Mouse (Mus musculus): Measurements from ENCODE around the gene Prr5. TPM values are rescaled to one million over a fixed set of nuclear protein-coding genes. Genes with fewer than 3 reads are reported as not detected.

Gene Prr5
- polyA plus RNA-seq, 1 experiment from 2014 or later: 4.3 TPM

DNA sequence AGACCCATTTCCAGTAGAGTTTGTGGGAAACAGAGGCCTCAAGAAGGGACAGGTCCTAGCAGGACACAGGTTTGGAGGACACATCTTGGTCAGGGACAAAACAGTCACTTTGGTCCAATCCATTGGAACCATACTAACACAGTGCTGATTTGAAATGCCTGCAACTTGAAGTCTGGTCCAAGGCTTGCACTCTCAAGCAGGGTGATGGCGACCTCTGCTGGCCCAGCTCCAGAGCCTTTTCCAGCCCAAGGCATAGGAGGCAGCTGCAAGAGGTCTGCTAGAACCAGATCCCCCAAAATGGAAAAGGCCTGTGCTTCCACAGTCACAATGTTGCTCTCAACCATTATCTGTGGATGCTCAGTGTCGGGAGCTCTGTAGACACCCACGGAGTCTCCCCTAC lies 39.7 kb upstream of the Prr5 start:
- H3K27ac ChIP-seq (ENCODE audit: low read depth): no peak overlapping the region
- no peak overlapping the region for H3K9ac ChIP-seq (replicated peaks)
- no peaks in the 10 kb centered on the region for H3K4me1 ChIP-seq (ENCODE audit: insufficient read depth)
- no peaks in the 10 kb centered on the region for H3K27me3 ChIP-seq (ENCODE audit: insufficient read depth, low read length)
- DNase-seq: peak; percentile 70
- H3K4me3 ChIP-seq (ENCODE audit: low read depth, low read length): no peak overlapping the region
- no peak for ATAC-seq
- no peaks in the 10 kb centered on the region for H3K36me3 ChIP-seq (replicated peaks; ENCODE audit: insufficient read depth, low read length)
- no peak overlapping the region for H3K4me2 ChIP-seq (ENCODE audit: low read depth, low read length)
- H3K9me3 ChIP-seq (ENCODE audit: low read length): no peaks in the 10 kb centered on the region
- TF ChIP-seq EP300 (IDR thresholded peaks at IDR 0.05; ENCODE audit: low read depth): no peak
- peak; percentile 75 for TF ChIP-seq CTCF (IDR thresholded peaks at IDR 0.05; ENCODE audit: low read depth)
- 22% methylated on average over 3 of the region's 3 CpGs for WGBS (ENCODE audit: insufficient replicate concordance)

DNA sequence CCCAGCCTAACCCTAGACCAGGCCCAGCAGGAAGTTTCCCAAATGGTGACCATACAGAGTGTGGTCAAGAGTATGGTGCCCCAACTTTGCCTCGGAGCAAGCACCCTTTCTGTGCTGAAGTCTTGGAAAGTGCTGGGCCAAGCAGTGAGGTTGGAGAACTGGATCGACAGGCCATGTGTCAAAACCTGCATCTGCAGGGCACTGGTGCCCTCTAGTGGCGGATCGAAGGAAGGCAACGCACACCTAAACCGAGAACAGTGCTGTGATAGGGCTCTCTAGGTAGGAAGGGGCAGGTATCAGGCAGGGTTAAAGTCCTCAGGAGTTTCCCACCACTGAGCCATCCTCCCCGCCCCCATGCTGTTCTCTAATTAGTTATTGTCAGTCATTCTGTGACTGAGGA lies 37.9 kb upstream of the Prr5 start:
- no peaks in the 10 kb centered on the region for H3K9me3 ChIP-seq (ENCODE audit: low read length)
- H3K4me3 ChIP-seq (ENCODE audit: low read depth, low read length): no peak overlapping the region
- H3K4me2 ChIP-seq (ENCODE audit: low read depth, low read length): no peak overlapping the region
- no peak for TF ChIP-seq EP300 (IDR thresholded peaks at IDR 0.05; ENCODE audit: low read depth)
- peak; percentile 99 for TF ChIP-seq CTCF (IDR thresholded peaks at IDR 0.05; ENCODE audit: low read depth)
- no peaks in the 10 kb centered on the region for H3K27me3 ChIP-seq (ENCODE audit: insufficient read depth, low read length)
- DNase-seq: peak; percentile 82
- ATAC-seq: peak; percentile 62; the same call in 1 of the 2 replicates
- no peak overlapping the region for H3K27ac ChIP-seq (ENCODE audit: low read depth)
- H3K4me1 ChIP-seq (ENCODE audit: insufficient read depth): no peaks in the 10 kb centered on the region
- no peaks in the 10 kb centered on the region for H3K36me3 ChIP-seq (replicated peaks; ENCODE audit: insufficient read depth, low read length)
- 0% methylated on average over 7 of the region's 7 CpGs for WGBS (ENCODE audit: insufficient replicate concordance)
- no peak overlapping the region for H3K9ac ChIP-seq (replicated peaks)

DNA sequence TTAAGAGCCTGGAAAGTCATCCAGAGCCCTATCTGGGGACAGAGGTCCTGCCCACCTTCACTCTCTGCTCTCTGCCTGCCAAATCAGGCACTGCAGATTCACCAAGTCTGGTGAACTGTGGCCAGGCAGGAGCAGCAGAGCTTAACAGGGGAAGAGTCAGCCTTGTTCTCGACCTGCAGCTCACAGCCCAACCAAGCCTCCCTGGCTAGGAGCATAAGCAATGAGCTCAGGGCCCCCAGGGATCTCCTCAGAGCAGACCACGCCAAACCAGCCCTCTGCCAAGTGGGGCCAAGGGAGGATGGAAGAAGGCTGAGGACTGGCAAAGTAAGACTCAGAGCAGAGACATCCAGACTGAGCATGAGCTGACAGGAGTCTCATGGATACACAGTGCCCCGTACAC lies 35.1 kb upstream of the Prr5 start:
- 36% methylated on average over 3 of the region's 3 CpGs for WGBS (ENCODE audit: insufficient replicate concordance)
- no peak overlapping the region for H3K4me3 ChIP-seq (ENCODE audit: low read depth, low read length)
- no peak for TF ChIP-seq CTCF (IDR thresholded peaks at IDR 0.05; ENCODE audit: low read depth)
- TF ChIP-seq EP300 (IDR thresholded peaks at IDR 0.05; ENCODE audit: low read depth): no peak
- no peaks in the 10 kb centered on the region for H3K9me3 ChIP-seq (ENCODE audit: low read length)
- H3K27me3 ChIP-seq (ENCODE audit: insufficient read depth, low read length): no peaks in the 10 kb centered on the region
- H3K9ac ChIP-seq (replicated peaks): no peak overlapping the region
- no peaks in the 10 kb centered on the region for H3K36me3 ChIP-seq (replicated peaks; ENCODE audit: insufficient read depth, low read length)
- ATAC-seq (no peak), DNase-seq (peak; percentile 11)
- no peaks in the 10 kb centered on the region for H3K4me1 ChIP-seq (ENCODE audit: insufficient read depth)
- H3K27ac ChIP-seq (ENCODE audit: low read depth): no peak overlapping the region
- no peak overlapping the region for H3K4me2 ChIP-seq (ENCODE audit: low read depth, low read length)

DNA sequence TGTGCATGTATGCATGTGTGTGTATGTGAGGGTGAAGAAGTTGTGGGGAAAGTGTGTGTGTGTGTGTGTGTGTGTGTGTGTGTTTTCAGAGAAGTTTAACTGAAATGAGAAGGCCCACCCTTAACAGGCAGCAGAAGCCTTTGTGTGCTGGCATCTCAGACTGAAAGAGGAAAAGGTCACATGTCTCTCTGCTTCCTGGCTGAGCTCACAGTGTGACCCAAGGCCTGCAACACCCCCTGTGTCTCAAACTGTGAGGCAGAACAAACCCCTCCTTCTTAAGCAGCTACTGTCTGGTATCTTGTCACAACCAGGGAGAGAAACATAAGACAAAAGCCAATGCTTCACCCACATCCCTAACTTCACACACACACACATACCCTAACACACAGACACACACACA lies 31.0 kb upstream of the Prr5 start:
- H3K9ac ChIP-seq (replicated peaks): no peak overlapping the region
- H3K9me3 ChIP-seq (ENCODE audit: low read length): no peaks in the 10 kb centered on the region
- no peaks in the 10 kb centered on the region for H3K27me3 ChIP-seq (ENCODE audit: insufficient read depth, low read length)
- TF ChIP-seq EP300 (IDR thresholded peaks at IDR 0.05; ENCODE audit: low read depth): no peak
- TF ChIP-seq CTCF (IDR thresholded peaks at IDR 0.05; ENCODE audit: low read depth): no peak
- ATAC-seq: peak; percentile 38; the same call in 1 of the 2 replicates
- H3K4me2 ChIP-seq (ENCODE audit: low read depth, low read length): no peak overlapping the region
- H3K4me3 ChIP-seq (ENCODE audit: low read depth, low read length): no peak overlapping the region
- H3K4me1 ChIP-seq (ENCODE audit: insufficient read depth): peaks cover 8% of the 10 kb centered on the region
- DNase-seq: no peak
- no peak overlapping the region for H3K27ac ChIP-seq (ENCODE audit: low read depth)
- no peaks in the 10 kb centered on the region for H3K36me3 ChIP-seq (replicated peaks; ENCODE audit: insufficient read depth, low read length)

DNA sequence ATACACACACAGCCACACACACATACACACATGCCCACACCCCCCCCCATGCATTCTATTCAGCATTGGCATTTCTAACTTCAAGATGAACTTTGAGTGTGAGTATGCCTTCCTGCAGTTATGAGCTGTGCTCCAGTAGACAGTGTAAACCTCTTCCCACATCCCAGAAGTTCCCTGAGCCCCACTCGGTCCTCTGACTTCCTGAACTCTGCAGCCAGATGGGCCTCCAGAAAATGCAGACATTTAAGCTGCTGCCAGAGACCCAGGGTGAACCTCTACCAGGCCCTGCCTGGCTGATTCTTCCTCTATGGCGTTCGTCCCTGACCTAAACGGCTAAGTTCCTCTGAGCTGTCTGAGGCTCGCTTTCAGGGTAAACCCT lies 30.4 kb upstream of the Prr5 start:
- 21% methylated on average over 5 of the region's 5 CpGs for WGBS (ENCODE audit: insufficient replicate concordance)
- DNase-seq (no peak), ATAC-seq (no peak)
- Histone ChIP-seq H3K36me3 (replicated peaks; ENCODE audit: insufficient read depth, low read length) (no peaks in the 10 kb centered on the region), H3K27me3 (ENCODE audit: insufficient read depth, low read length) (no peaks in the 10 kb centered on the region), H3K4me1 (ENCODE audit: insufficient read depth) (peaks cover 8% of the 10 kb centered on the region), H3K27ac (ENCODE audit: low read depth) (peak overlapping the region; percentile 44), H3K4me3 (ENCODE audit: low read depth, low read length) (no peak overlapping the region), H3K9ac (replicated peaks) (no peak overlapping the region), H3K4me2 (ENCODE audit: low read depth, low read length) (no peak overlapping the region), H3K9me3 (ENCODE audit: low read length) (no peaks in the 10 kb centered on the region)
- TF ChIP-seq EP300 (IDR thresholded peaks at IDR 0.05; ENCODE audit: low read depth) (no peak), CTCF (IDR thresholded peaks at IDR 0.05; ENCODE audit: low read depth) (no peak)

DNA sequence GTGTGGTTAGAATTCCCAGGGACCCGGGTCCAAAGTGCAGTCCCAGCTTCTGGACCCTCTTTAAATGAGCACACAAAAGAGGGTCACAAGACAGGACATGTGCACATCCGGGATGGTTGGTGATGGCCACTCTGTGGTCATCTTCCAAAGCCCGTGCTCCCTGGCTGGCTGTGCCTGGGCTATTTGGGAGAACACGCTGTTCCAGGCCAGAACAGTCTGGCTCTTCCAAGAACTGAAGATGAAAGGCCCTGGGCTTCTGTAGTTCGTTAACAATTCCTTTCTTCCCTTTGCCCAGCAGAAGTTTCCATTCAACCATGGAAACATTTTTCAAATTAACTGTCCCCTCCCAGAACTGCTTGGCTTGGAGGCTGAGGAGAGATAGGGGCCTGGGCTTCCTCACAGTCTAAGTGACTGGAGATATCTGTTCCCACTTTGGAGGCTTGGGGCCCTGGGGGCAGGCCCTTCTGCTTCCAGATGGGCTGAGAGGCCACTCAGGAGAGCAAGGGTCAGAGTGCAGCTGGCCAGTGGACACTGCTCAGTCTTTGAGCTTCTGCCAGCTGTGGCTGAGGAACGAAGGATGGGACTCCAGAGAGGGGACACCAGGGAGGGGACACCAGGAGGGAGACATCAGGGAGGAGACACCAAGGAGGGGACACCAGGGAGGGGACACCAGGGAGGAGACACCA lies 29.8 kb upstream of the Prr5 start:
- Histone ChIP-seq H3K4me1 (ENCODE audit: insufficient read depth) (peaks cover 8% of the 10 kb centered on the region), H3K4me3 (ENCODE audit: low read depth, low read length) (no peak overlapping the region), H3K9ac (replicated peaks) (no peak overlapping the region), H3K36me3 (replicated peaks; ENCODE audit: insufficient read depth, low read length) (no peaks in the 10 kb centered on the region), H3K27ac (ENCODE audit: low read depth) (peak overlapping the region; percentile 44), H3K4me2 (ENCODE audit: low read depth, low read length) (no peak overlapping the region), H3K9me3 (ENCODE audit: low read length) (no peaks in the 10 kb centered on the region), H3K27me3 (ENCODE audit: insufficient read depth, low read length) (no peaks in the 10 kb centered on the region)
- TF ChIP-seq CTCF (IDR thresholded peaks at IDR 0.05; ENCODE audit: low read depth) (no peak), EP300 (IDR thresholded peaks at IDR 0.05; ENCODE audit: low read depth) (peak; percentile 78)
- DNase-seq (no peak), ATAC-seq (peak; percentile 47)
- 46% methylated on average over 6 of the region's 6 CpGs for WGBS (ENCODE audit: insufficient replicate concordance)

Data from liver, postnatal 0 days (tissue).